Mouse (Mus musculus): ENCODE data around the gene Olfr916.

The Olfr916 gene

DNA sequence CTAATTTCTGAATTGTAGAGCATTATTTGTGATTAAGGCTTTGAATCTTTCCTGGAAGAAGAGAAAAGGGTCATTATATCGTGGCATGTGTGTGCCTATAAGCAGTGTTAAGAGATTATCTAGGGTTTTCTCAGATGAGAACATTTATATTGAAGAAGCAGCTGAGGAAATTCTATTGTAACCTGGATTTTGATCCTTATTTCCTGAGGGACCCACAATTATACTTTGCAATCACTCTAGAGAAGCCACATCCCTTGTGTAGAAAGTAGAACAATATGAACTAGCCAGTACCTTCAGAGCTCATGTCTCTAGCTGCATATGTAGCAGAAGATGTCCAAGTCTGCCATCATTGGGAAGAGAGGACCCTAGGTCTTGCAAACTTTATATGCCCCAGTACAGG, at the start of gene Olfr916:
Gene Olfr916 (minus strand): TSS at position 101 of the 400 bp plus-strand sequence.
- no peak for DNase-seq (ENCODE audit: low spot score)

DNA sequence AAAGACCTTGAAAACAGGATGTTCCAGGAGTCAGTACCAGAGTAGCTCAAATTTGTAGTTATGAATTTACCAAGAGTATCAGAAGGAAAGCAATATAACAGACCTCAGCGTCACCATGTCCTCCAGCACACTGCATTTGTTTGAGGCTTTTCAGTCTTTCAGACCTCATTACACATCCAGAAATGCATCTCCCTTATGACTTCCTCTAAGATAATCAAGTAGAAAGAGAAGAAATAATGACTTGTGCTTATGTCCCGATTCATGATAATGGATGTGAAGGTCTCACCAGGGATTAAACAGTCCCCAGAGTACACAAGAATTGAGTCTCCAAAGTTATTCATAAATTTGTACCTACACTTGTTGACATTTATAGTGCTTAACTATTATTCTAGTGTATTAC, 14.8 kb upstream of the Olfr916 start, which contains the start of gene Olfr918:
Gene Olfr918 (minus strand): TSS at position 101 of the 400 bp plus-strand sequence.
- no peak for DNase-seq (ENCODE audit: low spot score)

DNA sequence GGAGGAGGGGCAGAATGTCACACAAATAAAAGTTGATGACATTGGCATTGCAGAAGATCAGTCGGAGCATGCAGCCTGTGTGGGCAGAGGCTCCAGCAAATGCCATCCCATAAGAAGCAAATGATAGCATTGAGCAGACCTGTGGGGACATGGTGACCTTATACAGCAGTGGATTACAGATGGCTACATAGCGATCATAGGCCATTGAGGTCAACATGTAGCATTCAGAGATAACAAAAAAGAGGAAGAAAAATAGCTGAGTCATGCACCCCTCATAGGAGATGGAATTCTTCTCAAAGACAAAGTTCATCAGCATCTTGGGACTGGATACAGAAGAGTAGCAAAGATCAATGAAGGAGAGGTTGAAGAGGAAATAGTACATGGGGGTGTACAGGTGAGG, 13.2 kb upstream of the Olfr916 start:
- DNase-seq (ENCODE audit: low spot score): no peak

DNA sequence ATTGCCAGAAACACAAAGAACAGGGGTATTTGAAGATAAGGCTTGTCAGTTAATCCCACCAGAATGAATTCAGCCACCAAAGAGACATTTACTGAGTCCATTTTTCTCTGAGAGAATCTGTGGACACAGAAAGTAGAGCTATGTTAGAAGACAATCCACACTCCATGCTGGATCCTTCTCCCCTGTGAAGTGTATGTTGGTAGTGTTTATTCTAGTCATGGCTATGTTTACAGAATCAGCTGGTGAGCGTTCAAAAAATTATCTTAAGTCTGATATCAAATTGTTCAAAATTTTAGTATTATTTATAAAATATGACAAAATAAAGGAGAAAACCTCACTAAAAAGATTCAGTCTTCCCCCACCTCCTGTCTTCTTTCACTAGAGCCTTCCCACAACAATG, 6.1 kb upstream of the Olfr916 start, which contains the start of gene Olfr917:
Gene Olfr917 (minus strand): TSS at position 101 of the 400 bp plus-strand sequence.
- no peak for DNase-seq (ENCODE audit: low spot score)

DNA sequence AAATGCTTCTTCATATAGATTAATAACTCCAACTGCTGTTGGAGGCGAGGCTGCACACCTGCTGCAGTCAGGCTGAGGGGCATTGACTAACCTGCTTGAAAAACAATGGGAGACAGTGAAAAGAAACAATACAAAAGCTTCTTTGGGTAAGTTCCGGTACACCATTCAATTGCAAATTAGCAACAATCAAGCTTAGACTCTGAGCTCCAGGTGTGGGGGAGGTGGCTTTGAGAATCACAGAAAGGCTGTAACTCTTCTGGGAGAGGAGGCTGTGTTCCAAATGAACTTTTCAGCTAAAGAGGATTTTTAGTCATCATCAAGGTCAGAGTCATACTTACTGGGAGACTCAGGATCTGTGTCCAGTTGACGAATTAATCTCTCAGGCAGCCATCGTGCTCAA, 27.3 kb downstream of the Olfr916 start:
- no peak for DNase-seq (ENCODE audit: low spot score)

All from yolk sac, embryonic 10.5 days (tissue).